Mouse (Mus musculus) 3134 (cell line): ENCODE measurements around the gene Oas1a.

Experiments used
- DNase-seq: peaks from one replicate; pipeline ENCODE4 v3.0.0-alpha.2; 2011; ENCODE audit warnings: low spot score; ENCODE audit not compliant: insufficient read length; ENCODE audit errors: extremely low read depth

Gene Oas1a

GRCm38 (mm10) chr5:120847067-120847466 lies 60.3 kb downstream of the Oas1a start, which contains the start of gene Oas1f:
Gene Oas1f (plus strand): TSS chr5:120847367.
- no peak for DNase-seq
